Mouse (Mus musculus) forebrain, embryonic 14.5 days (tissue): ENCODE measurements around the gene Tgfbi. TPM values are rescaled to one million over a fixed set of nuclear protein-coding genes. Genes with fewer than 3 reads are reported as not detected.

Experiments
- ATAC-seq: fragments of 200-750 bp; cut with Nextera tagmentation; 2 replicates; pipeline ENCODE4 v1.8.0; 2017; ENCODE audit warnings: mild to moderate bottlenecking, moderate library complexity
- DNase-seq: peaks from one replicate; pipeline ENCODE4 v3.0.0-alpha.2; 2015; ENCODE audit warnings: low spot score
- H3K27ac ChIP-seq: fragments of 300-500 bp; sonication (generic); 2 replicates; pipeline ENCODE4 v1.5.1; 2014; ENCODE audit warnings: low read depth, mild to moderate bottlenecking, control low read depth, low read length, moderate library complexity
- H3K27me3 ChIP-seq: fragments of 300-500 bp; sonication (generic); replicated peaks from 2 replicates; pipeline ENCODE4 v1.6.1; 2014; ENCODE audit warnings: low read length, control low read depth, mixed read lengths; ENCODE audit not compliant: control insufficient read depth, insufficient read depth
- H3K36me3 ChIP-seq: fragments of 300-500 bp; sonication (generic); 2 replicates; pipeline ENCODE4 v1.6.1; 2014; ENCODE audit warnings: low read length, control low read depth; ENCODE audit not compliant: control insufficient read depth, insufficient read depth
- H3K4me1 ChIP-seq: fragments of 300-500 bp; sonication (generic); 2 replicates; pipeline ENCODE4 v1.6.1; 2014; ENCODE audit warnings: antibody characterized with exemption, low read length, control low read depth; ENCODE audit not compliant: control insufficient read depth, insufficient read depth
- H3K4me2 ChIP-seq: fragments of 300-500 bp; sonication (generic); 2 replicates; pipeline ENCODE4 v1.6.1; 2014; ENCODE audit warnings: mild to moderate bottlenecking, control low read depth, low read length
- H3K4me3 ChIP-seq: fragments of 300-500 bp; sonication (generic); 2 replicates; pipeline ENCODE4 v1.5.1; 2014; ENCODE audit warnings: low read depth, low read length, control low read depth
- H3K9ac ChIP-seq: fragments of 300-500 bp; sonication (generic); 2 replicates; pipeline ENCODE4 v1.6.1; 2014; ENCODE audit warnings: mild to moderate bottlenecking, low read length, control low read depth, moderate library complexity
- H3K9me3 ChIP-seq: fragments of 300-500 bp; sonication (generic); replicated peaks from 2 replicates; pipeline ENCODE4 v1.6.1; 2016; ENCODE audit warnings: low read length, control low read depth, mixed read lengths; ENCODE audit not compliant: control insufficient read depth
- WGBS: fragments of 180-500 bp; shearing (Covaris S2); extraction: QIAGEN DNeasy Blood & Tissue Kit; methylation state at CpG from one replicate; pipeline ENCODE4 v1.1.7; 2014; 5-methylcytosine and 5-hydroxymethylcytosine counted together
- polyA plus RNA-seq: library from polyadenylated mRNA; unstranded; fragments of >200 nt; fragmentation: Nextera tagmentation; extraction: Ambion mirVana; gene quantifications from 2 replicates; pipeline ENCODE4 v1.2.1, GENCODE M21; 2014

Tgfbi gene
- polyA plus RNA-seq, 1 experiment from 2014 or later: 3.8 TPM

DNA sequence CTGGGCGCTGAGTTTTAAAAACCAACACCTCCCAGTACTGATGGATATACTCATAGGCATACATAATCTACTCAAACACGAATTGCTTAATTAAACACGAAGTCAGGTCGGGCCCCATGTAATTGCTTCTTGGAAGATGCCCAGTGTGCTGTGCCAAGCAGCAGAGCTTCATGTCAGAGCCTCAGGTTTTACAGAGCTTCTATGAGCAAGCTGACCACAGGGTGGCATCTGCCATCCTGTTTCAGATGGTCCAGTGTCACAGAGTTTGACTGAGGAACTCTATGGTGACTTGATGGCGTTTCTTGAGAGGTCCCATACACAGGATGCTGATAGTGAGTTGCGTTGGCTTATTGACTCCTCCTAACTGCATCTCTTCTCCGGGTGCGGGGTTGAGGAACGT, 6.5 kb downstream of the Tgfbi start:
- Histone ChIP-seq H3K4me1 (peaks cover 9% of the 10 kb centered on the region; the same call in 1 of the 2 replicates), H3K27me3 (no peaks in the 10 kb centered on the region), H3K9ac (no peak overlapping the region), H3K4me2 (no peak overlapping the region), H3K27ac (no peak overlapping the region), H3K9me3 (no peaks in the 10 kb centered on the region), H3K36me3 (no peaks in the 10 kb centered on the region), H3K4me3 (no peak overlapping the region)
- DNase-seq (peak; percentile 57), ATAC-seq (0 out of 2 replicates have a peak, but pooled peaks have one; percentile 15)
- WGBS: 62% methylated on average over 9 of the region's 9 CpGs

DNA sequence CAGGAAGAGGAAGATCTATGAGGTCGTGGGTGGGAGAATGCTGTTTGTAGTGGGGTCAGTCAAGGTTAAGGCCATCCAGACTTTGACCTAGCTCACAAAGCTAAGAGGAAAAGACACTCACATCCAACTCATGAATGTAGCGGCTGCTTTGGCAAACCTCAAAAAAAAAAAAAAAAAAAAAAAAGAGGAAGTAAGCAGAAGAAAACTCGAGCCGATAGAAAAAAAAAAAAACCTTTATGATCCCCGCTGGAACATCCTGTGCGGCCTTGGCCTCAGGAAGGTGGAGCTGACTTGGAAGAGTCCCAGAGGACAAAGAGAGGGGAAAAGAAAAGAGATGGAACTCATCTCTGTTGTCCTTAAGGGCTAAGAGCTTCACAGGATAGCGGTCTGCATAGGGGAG, 7.1 kb downstream of the Tgfbi start:
- no peak for ATAC-seq
- H3K9me3 ChIP-seq: no peaks in the 10 kb centered on the region
- H3K4me2 ChIP-seq: no peak overlapping the region
- no peak overlapping the region for H3K27ac ChIP-seq
- no peak overlapping the region for H3K4me3 ChIP-seq
- H3K4me1 ChIP-seq: peaks cover 9% of the 10 kb centered on the region; the same call in 1 of the 2 replicates
- WGBS: 89% methylated on average over 7 of the region's 7 CpGs
- no peaks in the 10 kb centered on the region for H3K36me3 ChIP-seq
- H3K9ac ChIP-seq: no peak overlapping the region
- H3K27me3 ChIP-seq: no peaks in the 10 kb centered on the region
- DNase-seq: no peak

- no peak for ATAC-seq
- no peak overlapping the region for H3K4me3 ChIP-seq
- WGBS: 89% methylated on average over 2 of the region's 2 CpGs
- H3K9me3 ChIP-seq: no peaks in the 10 kb centered on the region
- H3K27ac ChIP-seq: no peak overlapping the region
- H3K27me3 ChIP-seq: no peaks in the 10 kb centered on the region
- no peak overlapping the region for H3K4me2 ChIP-seq
- no peaks in the 10 kb centered on the region for H3K36me3 ChIP-seq
- DNase-seq: no peak
- H3K9ac ChIP-seq: no peak overlapping the region
- H3K4me1 ChIP-seq: peaks cover 10% of the 10 kb centered on the region; the same call in 1 of the 2 replicates
Measured at GRCm38 (mm10) chr13:56617197-56617596, 7.9 kb downstream of the Tgfbi start.

GRCm38 (mm10) chr13:56622201-56622757, 13.0 kb downstream of the Tgfbi start:
- Histone ChIP-seq H3K9me3 (no peaks in the 10 kb centered on the region), H3K9ac (no peak overlapping the region), H3K4me1 (0 out of 2 replicates have a peak, but pooled peaks cover 4% of the 10 kb centered on the region), H3K36me3 (no peaks in the 10 kb centered on the region), H3K4me2 (no peak overlapping the region), H3K27me3 (no peaks in the 10 kb centered on the region), H3K4me3 (no peak overlapping the region), H3K27ac (no peak overlapping the region)
- 47% methylated on average over 8 of the region's 8 CpGs for WGBS
- DNase-seq (peak; percentile 27), ATAC-seq (peak; percentile 48; the same call in 1 of the 2 replicates)

GRCm38 (mm10) chr13:56626524-56626923, 17.2 kb downstream of the Tgfbi start:
- H3K27ac ChIP-seq: no peak overlapping the region
- ATAC-seq (no peak), DNase-seq (no peak)
- no peaks in the 10 kb centered on the region for H3K27me3 ChIP-seq
- no peaks in the 10 kb centered on the region for H3K9me3 ChIP-seq
- no peaks in the 10 kb centered on the region for H3K36me3 ChIP-seq
- no peak overlapping the region for H3K4me3 ChIP-seq
- H3K4me1 ChIP-seq: 0 out of 2 replicates have a peak, but pooled peaks cover 4% of the 10 kb centered on the region
- no peak overlapping the region for H3K9ac ChIP-seq
- H3K4me2 ChIP-seq: no peak overlapping the region
- 79% methylated on average over 6 of the region's 6 CpGs for WGBS

DNA sequence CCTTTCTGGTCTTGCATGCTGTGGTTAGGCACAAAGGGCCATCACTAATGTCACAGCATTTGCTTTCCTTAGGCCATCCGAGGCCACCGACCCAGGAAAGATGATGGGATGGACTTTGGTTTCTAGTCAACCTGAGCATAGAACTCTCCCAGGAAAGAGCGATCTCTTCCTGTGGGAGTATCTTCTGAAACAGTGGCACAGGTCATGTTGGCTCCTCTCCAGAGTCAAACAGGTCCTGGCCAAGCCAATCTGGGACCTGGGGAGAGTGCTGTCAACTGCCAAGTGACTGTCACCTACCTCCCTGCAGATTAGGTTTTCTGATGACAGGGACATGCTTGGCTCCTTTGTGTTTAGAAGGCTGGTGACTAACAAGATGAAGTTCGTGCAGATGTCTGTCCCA, 20.8 kb downstream of the Tgfbi start:
- Histone ChIP-seq H3K4me2 (no peak overlapping the region), H3K4me3 (no peak overlapping the region), H3K9me3 (no peaks in the 10 kb centered on the region), H3K9ac (no peak overlapping the region), H3K4me1 (no peaks in the 10 kb centered on the region), H3K27me3 (no peaks in the 10 kb centered on the region), H3K27ac (no peak overlapping the region), H3K36me3 (no peaks in the 10 kb centered on the region)
- 93% methylated on average over 4 of the region's 4 CpGs for WGBS
- DNase-seq (no peak), ATAC-seq (no peak)

GRCm38 (mm10) chr13:56630552-56630951, 21.2 kb downstream of the Tgfbi start:
- H3K27ac ChIP-seq: no peak overlapping the region
- no peak overlapping the region for H3K9ac ChIP-seq
- WGBS: 66% methylated on average over 6 of the region's 6 CpGs
- H3K4me2 ChIP-seq: no peak overlapping the region
- ATAC-seq: no peak
- no peaks in the 10 kb centered on the region for H3K27me3 ChIP-seq
- no peaks in the 10 kb centered on the region for H3K36me3 ChIP-seq
- no peak for DNase-seq
- no peaks in the 10 kb centered on the region for H3K4me1 ChIP-seq
- no peaks in the 10 kb centered on the region for H3K9me3 ChIP-seq
- no peak overlapping the region for H3K4me3 ChIP-seq

GRCm38 (mm10) chr13:56631332-56631731, 22.0 kb downstream of the Tgfbi start:
- Histone ChIP-seq H3K36me3 (no peaks in the 10 kb centered on the region), H3K9me3 (no peaks in the 10 kb centered on the region), H3K4me3 (no peak overlapping the region), H3K4me1 (no peaks in the 10 kb centered on the region), H3K27me3 (no peaks in the 10 kb centered on the region), H3K4me2 (no peak overlapping the region), H3K27ac (no peak overlapping the region), H3K9ac (no peak overlapping the region)
- DNase-seq: no peak
- 94% methylated on average over 7 of the region's 7 CpGs for WGBS
- ATAC-seq: no peak

GRCm38 (mm10) chr13:56634139-56634615, 24.9 kb downstream of the Tgfbi start:
- no peaks in the 10 kb centered on the region for H3K27me3 ChIP-seq
- no peak overlapping the region for H3K27ac ChIP-seq
- WGBS: 31% methylated on average over 7 of the region's 7 CpGs

More at GRCm38 (mm10) chr13:56634139-56634615, 24.9 kb downstream of the Tgfbi start:
- no peak for ATAC-seq
- no peaks in the 10 kb centered on the region for H3K36me3 ChIP-seq
- no peaks in the 10 kb centered on the region for H3K4me1 ChIP-seq
- H3K4me2 ChIP-seq: no peak overlapping the region
- H3K9ac ChIP-seq: no peak overlapping the region
- DNase-seq: no peak
- no peak overlapping the region for H3K4me3 ChIP-seq
- no peaks in the 10 kb centered on the region for H3K9me3 ChIP-seq
